Mouse (Mus musculus) adrenal gland, postnatal 14 days (tissue): ENCODE data around the gene Dis3l2. TPM values are rescaled to one million over a fixed set of nuclear protein-coding genes. Genes with fewer than 3 reads are reported as not detected.
A peak's percentile ranks its signal among the peaks of the same experiment; 100 is the strongest.

Experiments
- DNase-seq: peaks from one replicate; pipeline ENCODE4 v3.0.0; 2021; ENCODE audit warnings: mixed read lengths
- long read RNA-seq, 2 experiments: library from polyadenylated mRNA; stranded (forward); transcript quantifications; one replicate each; pipeline ENCODE4 v2.0.0; 2021
- total RNA-seq: library from RNA; stranded (reverse); gene quantifications from 2 replicates; pipeline ENCODE4 v1.2.3, GENCODE M21; 2021

The Dis3l2 gene
- total RNA-seq: 15.7 and 16.7 TPM in 2 replicates
- long read RNA-seq, experiment 1, partial matches to known transcripts: 1 of 5 reads
- long read RNA-seq, experiment 1, other reads (novel, unspliced or antisense): 1 of 5 reads
- long read RNA-seq, experiment 2, partial matches to known transcripts: 3 of 7 reads
- long read RNA-seq, experiment 2, other reads (novel, unspliced or antisense): 2 of 7 reads

- peak; percentile 93 for DNase-seq
Observed at GRCm38 (mm10) chr1:86703300-86703964, at the start of gene Dis3l2. TSS of gene Dis3l2 (plus strand) at chr1:86703808.

- DNase-seq: peak; percentile 58
Observed at GRCm38 (mm10) chr1:86657071-86657470, 46.5 kb upstream of the Dis3l2 start.

GRCm38 (mm10) chr1:86665091-86665490, 38.5 kb upstream of the Dis3l2 start:
- DNase-seq: no peak

GRCm38 (mm10) chr1:86669552-86670273, 33.9 kb upstream of the Dis3l2 start:
- peak; percentile 87 for DNase-seq

- DNase-seq: peak; percentile 81
Observed at GRCm38 (mm10) chr1:86670279-86671038, 33.1 kb upstream of the Dis3l2 start, which contains the start of gene Nppc. TSS of gene Nppc (minus strand) at chr1:86670571.

- DNase-seq: no peak
Observed at GRCm38 (mm10) chr1:86674385-86674784, 29.2 kb upstream of the Dis3l2 start.

- peak; percentile 51 for DNase-seq
Observed at GRCm38 (mm10) chr1:86675126-86675525, 28.5 kb upstream of the Dis3l2 start.

- no peak for DNase-seq
Observed at GRCm38 (mm10) chr1:86677624-86678023, 26.0 kb upstream of the Dis3l2 start.

GRCm38 (mm10) chr1:86678667-86679066, 24.9 kb upstream of the Dis3l2 start:
- DNase-seq: no peak

GRCm38 (mm10) chr1:86687236-86687635, 16.4 kb upstream of the Dis3l2 start:
- peak; percentile 51 for DNase-seq

GRCm38 (mm10) chr1:86691027-86691426, 12.6 kb upstream of the Dis3l2 start:
- DNase-seq: no peak

GRCm38 (mm10) chr1:86696948-86697347, 6.7 kb upstream of the Dis3l2 start:
- DNase-seq: no peak

- DNase-seq: peak; percentile 38
Observed at GRCm38 (mm10) chr1:86698721-86699120, 4.9 kb upstream of the Dis3l2 start.

GRCm38 (mm10) chr1:86699346-86700136, 4.1 kb upstream of the Dis3l2 start:
- no peak for DNase-seq

- DNase-seq: no peak
Observed at GRCm38 (mm10) chr1:86700367-86700766, 3.2 kb upstream of the Dis3l2 start.

- no peak for DNase-seq
Observed at GRCm38 (mm10) chr1:86703965-86704326, 338 bp downstream of the Dis3l2 start.

GRCm38 (mm10) chr1:86705461-86705860, 1.9 kb downstream of the Dis3l2 start:
- DNase-seq: no peak

- no peak for DNase-seq
Observed at GRCm38 (mm10) chr1:86709546-86709945, 5.9 kb downstream of the Dis3l2 start.

GRCm38 (mm10) chr1:86712045-86712444, 8.4 kb downstream of the Dis3l2 start:
- no peak for DNase-seq

GRCm38 (mm10) chr1:86713054-86713453, 9.4 kb downstream of the Dis3l2 start:
- DNase-seq: no peak

GRCm38 (mm10) chr1:86718190-86718589, 14.6 kb downstream of the Dis3l2 start:
- DNase-seq: no peak

- DNase-seq: peak; percentile 61
Observed at GRCm38 (mm10) chr1:86719391-86719790, 15.8 kb downstream of the Dis3l2 start.
